Mouse (Mus musculus) lung, postnatal 14 days (tissue): ENCODE results near the gene Itpripl2.

ENCODE experiments used
- DNase-seq: peaks from one replicate; pipeline ENCODE4 v3.0.0; 2021

Gene Itpripl2

GRCm38 (mm10) chr7:118491431-118492147 is at the start of gene Itpripl2:
TSS of gene Itpripl2 (minus strand) at chr7:118491975.
- DNase-seq, result peak; percentile 90

GRCm38 (mm10) chr7:118535076-118535475 is 43.3 kb upstream of the Itpripl2 start:
- peak; percentile 51 for DNase-seq

GRCm38 (mm10) chr7:118534326-118534725 is 42.6 kb upstream of the Itpripl2 start:
- DNase-seq, result no peak

GRCm38 (mm10) chr7:118533178-118533578 is 41.4 kb upstream of the Itpripl2 start, which contains the start of gene Coq7:
TSS of gene Coq7 (minus strand) at chr7:118533356.
- peak; percentile 94 for DNase-seq

GRCm38 (mm10) chr7:118532519-118533177 is 40.9 kb upstream of the Itpripl2 start:
- DNase-seq, result peak; percentile 98

- DNase-seq, result no peak
Observed at GRCm38 (mm10) chr7:118526967-118527366, 35.2 kb upstream of the Itpripl2 start.

GRCm38 (mm10) chr7:118522077-118522476 is 30.3 kb upstream of the Itpripl2 start:
- no peak for DNase-seq

- DNase-seq, result no peak
Observed at GRCm38 (mm10) chr7:118519661-118520060, 27.9 kb upstream of the Itpripl2 start.

- peak; percentile 90 for DNase-seq
Observed at GRCm38 (mm10) chr7:118518687-118519086, 26.9 kb upstream of the Itpripl2 start.

- DNase-seq, result peak; percentile 43
Observed at GRCm38 (mm10) chr7:118517819-118518218, 26.0 kb upstream of the Itpripl2 start.

- DNase-seq, result no peak
Observed at GRCm38 (mm10) chr7:118508556-118508955, 16.8 kb upstream of the Itpripl2 start.

- DNase-seq, result no peak
Observed at GRCm38 (mm10) chr7:118503844-118504243, 12.1 kb upstream of the Itpripl2 start.

GRCm38 (mm10) chr7:118502333-118502732 is 10.6 kb upstream of the Itpripl2 start:
- no peak for DNase-seq

GRCm38 (mm10) chr7:118499784-118500435 is 8.1 kb upstream of the Itpripl2 start:
- no peak for DNase-seq

- DNase-seq, result no peak
Observed at GRCm38 (mm10) chr7:118498984-118499783, 7.4 kb upstream of the Itpripl2 start.

- no peak for DNase-seq
Observed at GRCm38 (mm10) chr7:118494892-118495579, 3.3 kb upstream of the Itpripl2 start.

- peak; percentile 48 for DNase-seq
Observed at GRCm38 (mm10) chr7:118493892-118494291, 2.1 kb upstream of the Itpripl2 start.

GRCm38 (mm10) chr7:118490666-118491430 is 927 bp downstream of the Itpripl2 start:
- peak; percentile 51 for DNase-seq

GRCm38 (mm10) chr7:118489706-118490665 is 1.8 kb downstream of the Itpripl2 start:
- no peak for DNase-seq

- DNase-seq, result no peak
Observed at GRCm38 (mm10) chr7:118488060-118488664, 3.6 kb downstream of the Itpripl2 start.
